Mouse (Mus musculus) ES-E14 (cell line): Measurements from ENCODE around the gene Klf3. TPM values are rescaled to one million over a fixed set of nuclear protein-coding genes. Genes with fewer than 3 reads are reported as not detected.

Source experiments
- DNase-seq: peaks from one replicate; pipeline ENCODE4 v3.0.0-alpha.2; 2013; ENCODE audit warnings: low read depth, low spot score
- H3K27ac ChIP-seq: 2 replicates; pipeline ENCODE4 v1.5.1; 2012; ENCODE audit warnings: low read depth, mild to moderate bottlenecking, low read length, moderate library complexity, mixed read lengths; ENCODE audit not compliant: poor library complexity, insufficient read depth, severe bottlenecking
- H3K36me3 ChIP-seq: 2 replicates; pipeline ENCODE4 v1.6.1; 2012; ENCODE audit warnings: mild to moderate bottlenecking, low read length, moderate library complexity, mixed read lengths; ENCODE audit not compliant: control insufficient read depth, poor library complexity, insufficient read depth, severe bottlenecking
- H3K4me1 ChIP-seq, 2 experiments: fragments of 150-350 bp in 1 of 2; sonication (generic) in 1 of 2; 2 replicates each; pipeline ENCODE4 v1.6.1; 2012; ENCODE audit warnings: low read length in 2 of 2, mild to moderate bottlenecking in 1 of 2, mixed read lengths in 1 of 2; ENCODE audit not compliant: control insufficient read depth in 2 of 2, insufficient read depth in 2 of 2, poor library complexity in 1 of 2
- H3K4me3 ChIP-seq, 2 experiments: fragments of 150-350 bp in 1 of 2; sonication (generic) in 1 of 2; 2 replicates each; pipeline ENCODE4 v1.5.1; 2012; ENCODE audit warnings: low read length in 2 of 2, low read depth in 1 of 2, mild to moderate bottlenecking in 1 of 2, mixed read lengths in 1 of 2; ENCODE audit not compliant: insufficient read depth in 1 of 2, poor library complexity in 1 of 2, severe bottlenecking in 1 of 2
- H3K9ac ChIP-seq: 2 replicates; pipeline ENCODE4 v1.6.1; 2012; ENCODE audit warnings: low read depth, mild to moderate bottlenecking, low read length, mixed read lengths; ENCODE audit not compliant: poor library complexity, insufficient read depth, severe bottlenecking
- H3K9me3 ChIP-seq: fragments of 150-350 bp; sonication (generic); 2 replicates; pipeline ENCODE4 v1.6.1; 2012; ENCODE audit warnings: low read depth, mild to moderate bottlenecking, low read length; ENCODE audit not compliant: control insufficient read depth, insufficient read depth
- CHD2 ChIP-seq: IDR thresholded peaks from 2 replicates; pipeline ENCODE4 v1.6.1; 2014; ENCODE audit warnings: mild to moderate bottlenecking, low read depth, low read length, inconsistent platforms
- HCFC1 ChIP-seq: IDR thresholded peaks from 2 replicates; pipeline ENCODE4 v1.6.1; 2012; ENCODE audit warnings: low read length, inconsistent platforms, borderline replicate concordance; ENCODE audit not compliant: insufficient read depth
- MAFK ChIP-seq: IDR thresholded peaks from 2 replicates; pipeline ENCODE4 v1.6.1; 2014; ENCODE audit warnings: mild to moderate bottlenecking, low read depth, low read length, inconsistent platforms; ENCODE audit not compliant: insufficient read depth
- ZC3H11A ChIP-seq: IDR thresholded peaks from 2 replicates; pipeline ENCODE4 v1.6.1; 2012; ENCODE audit warnings: low read depth, mild to moderate bottlenecking, inconsistent platforms, low read length, borderline replicate concordance
- ZNF384 ChIP-seq: IDR thresholded peaks from 2 replicates; pipeline ENCODE4 v1.6.1; 2012; ENCODE audit warnings: low read depth, low read length, inconsistent platforms
- in situ Hi-C, 2 experiments: fragments of 600-800 bp; cut with MboI; formaldehyde crosslinking; loops; one replicate each; pipeline ENCODE4 v1.15.1; 2025; ENCODE audit warnings: low sequenced_read_pairs in 2 of 2, inconsistent platforms in 1 of 2; ENCODE audit not compliant: unreplicated experiment in 2 of 2
- total RNA-seq: library from RNA; depleted of rRNA; stranded (reverse); fragments of 300-350 nt; gene quantifications from 2 replicates; pipeline ENCODE4 v1.2.3, GENCODE M21; 2012

Klf3 gene
- total RNA-seq, 1 experiment, result 22.9 TPM

GRCm38 (mm10) chr5:64825496-64825895 is 22.3 kb downstream of the Klf3 start:
- Histone ChIP-seq H3K27ac (no peak overlapping the region), H3K9ac (no peak overlapping the region), H3K4me3 (no peak overlapping the region), H3K9me3 (no peaks in the 10 kb centered on the region), H3K4me1 (peaks cover 0 to 8% of the 10 kb centered on the region in 2 experiments; a peak in 3 of 4 replicates), H3K36me3 (peaks cover 76% of the 10 kb centered on the region)
- TF ChIP-seq ZNF384, result no peak
- TF ChIP-seq HCFC1, result no peak
- TF ChIP-seq ZC3H11A, result no peak
- TF ChIP-seq MAFK, result no peak
- TF ChIP-seq CHD2, result no peak
- no peak for DNase-seq
- in situ Hi-C loops, result no loop called here

GRCm38 (mm10) chr5:64827151-64827550 is 24.0 kb downstream of the Klf3 start:
- in situ Hi-C loops, result no loop called here
- H3K4me3 ChIP-seq, result no peak overlapping the region
- H3K27ac ChIP-seq, result no peak overlapping the region
- no peak for DNase-seq
- peaks cover 63% of the 10 kb centered on the region for H3K36me3 ChIP-seq
- H3K4me1 ChIP-seq, result peaks cover 3 to 8% of the 10 kb centered on the region in 2 experiments; a peak in 3 of 4 replicates
- no peak overlapping the region for H3K9ac ChIP-seq
- TF ChIP-seq MAFK, result no peak
- no peak for TF ChIP-seq ZNF384
- no peak for TF ChIP-seq CHD2
- no peak for TF ChIP-seq HCFC1
- no peak for TF ChIP-seq ZC3H11A
- no peaks in the 10 kb centered on the region for H3K9me3 ChIP-seq

- H3K36me3 ChIP-seq, result peaks cover 53% of the 10 kb centered on the region
- in situ Hi-C loops, result no loop called here
- H3K9me3 ChIP-seq, result no peaks in the 10 kb centered on the region
- no peak overlapping the region for H3K9ac ChIP-seq
- no peak overlapping the region for H3K4me3 ChIP-seq
- no peak overlapping the region for H3K27ac ChIP-seq
- peaks cover 3 to 8% of the 10 kb centered on the region in 2 experiments; a peak in 3 of 4 replicates for H3K4me1 ChIP-seq
- TF ChIP-seq ZNF384 (no peak), MAFK (no peak), ZC3H11A (no peak), CHD2 (no peak), HCFC1 (no peak)
- no peak for DNase-seq
Measured at GRCm38 (mm10) chr5:64828314-64828713, 25.1 kb downstream of the Klf3 start.

GRCm38 (mm10) chr5:64829606-64830005 is 26.4 kb downstream of the Klf3 start:
- no peak overlapping the region for H3K27ac ChIP-seq
- no peaks in the 10 kb centered on the region for H3K9me3 ChIP-seq
- no peak for DNase-seq
- in situ Hi-C loops, result no loop called here
- no peak overlapping the region for H3K9ac ChIP-seq
- no peak overlapping the region for H3K4me3 ChIP-seq
- peaks cover 42% of the 10 kb centered on the region for H3K36me3 ChIP-seq
- H3K4me1 ChIP-seq, result peaks cover 3 to 8% of the 10 kb centered on the region in 2 experiments; a peak in 3 of 4 replicates
- TF ChIP-seq MAFK (no peak), ZNF384 (no peak), HCFC1 (no peak), CHD2 (no peak), ZC3H11A (no peak)
